Mouse (Mus musculus): ENCODE results near the gene Gm10722. TPM values are rescaled to one million over a fixed set of nuclear protein-coding genes. Genes with fewer than 3 reads are reported as not detected.
"Not testable (repeated sequence)": the region's sequence is repeated elsewhere in the genome, so short reads cannot be mapped to it uniquely, and the experiment has no call there.

Gm10722 gene
- polyA plus RNA-seq, 1 experiment from 2014 or later = not detected

- H3K4me2 ChIP-seq (replicated peaks); H3K4me1 ChIP-seq; ATAC-seq (replicated peaks); H3K27me3 ChIP-seq; H3K4me3 ChIP-seq; H3K36me3 ChIP-seq; H3K27ac ChIP-seq (replicated peaks); H3K9ac ChIP-seq (replicated peaks); H3K9me3 ChIP-seq: not testable (repeated sequence)
- WGBS = 66% methylated on average over 2 of the region's 9 CpGs
Measured at GRCm38 (mm10) chr9:3017108-3017507, 16.4 kb downstream of the Gm10722 start, which contains the start of gene Gm10719. Gene Gm10719 (plus strand): TSS chr9:3017408.

GRCm38 (mm10) chr9:3018944-3019343, 18.2 kb downstream of the Gm10722 start:
- not testable (repeated sequence) for ATAC-seq (replicated peaks); H3K4me3 ChIP-seq; H3K36me3 ChIP-seq; H3K27me3 ChIP-seq; H3K9ac ChIP-seq (replicated peaks); H3K27ac ChIP-seq (replicated peaks); H3K9me3 ChIP-seq; H3K4me2 ChIP-seq (replicated peaks); H3K4me1 ChIP-seq
- 62% methylated on average over 9 of the region's 9 CpGs for WGBS

GRCm38 (mm10) chr9:3019835-3020727, 19.4 kb downstream of the Gm10722 start:
- not testable (repeated sequence) for H3K4me3 ChIP-seq; H3K4me2 ChIP-seq (replicated peaks); H3K9ac ChIP-seq (replicated peaks); H3K9me3 ChIP-seq; H3K27ac ChIP-seq (replicated peaks); ATAC-seq (replicated peaks); H3K36me3 ChIP-seq; H3K4me1 ChIP-seq; H3K27me3 ChIP-seq
- WGBS = 78% methylated on average over 17 of the region's 19 CpGs

GRCm38 (mm10) chr9:3022316-3023008, 21.7 kb downstream of the Gm10722 start:
- not testable (repeated sequence) for ATAC-seq (replicated peaks); H3K4me3 ChIP-seq; H3K4me1 ChIP-seq; H3K4me2 ChIP-seq (replicated peaks); H3K9ac ChIP-seq (replicated peaks); H3K9me3 ChIP-seq; H3K27ac ChIP-seq (replicated peaks); H3K36me3 ChIP-seq; H3K27me3 ChIP-seq
- WGBS = 75% methylated on average over 11 of the region's 13 CpGs

- not testable (repeated sequence) for H3K4me2 ChIP-seq (replicated peaks); H3K27me3 ChIP-seq; H3K4me3 ChIP-seq; H3K36me3 ChIP-seq; ATAC-seq (replicated peaks); H3K4me1 ChIP-seq; H3K9ac ChIP-seq (replicated peaks); H3K27ac ChIP-seq (replicated peaks); H3K9me3 ChIP-seq
- WGBS = 74% methylated on average over 12 of the region's 13 CpGs
Measured at GRCm38 (mm10) chr9:3023312-3023984, 22.7 kb downstream of the Gm10722 start, which contains the start of gene Gm10718. Gene Gm10718 (plus strand): TSS chr9:3023547.

DNA sequence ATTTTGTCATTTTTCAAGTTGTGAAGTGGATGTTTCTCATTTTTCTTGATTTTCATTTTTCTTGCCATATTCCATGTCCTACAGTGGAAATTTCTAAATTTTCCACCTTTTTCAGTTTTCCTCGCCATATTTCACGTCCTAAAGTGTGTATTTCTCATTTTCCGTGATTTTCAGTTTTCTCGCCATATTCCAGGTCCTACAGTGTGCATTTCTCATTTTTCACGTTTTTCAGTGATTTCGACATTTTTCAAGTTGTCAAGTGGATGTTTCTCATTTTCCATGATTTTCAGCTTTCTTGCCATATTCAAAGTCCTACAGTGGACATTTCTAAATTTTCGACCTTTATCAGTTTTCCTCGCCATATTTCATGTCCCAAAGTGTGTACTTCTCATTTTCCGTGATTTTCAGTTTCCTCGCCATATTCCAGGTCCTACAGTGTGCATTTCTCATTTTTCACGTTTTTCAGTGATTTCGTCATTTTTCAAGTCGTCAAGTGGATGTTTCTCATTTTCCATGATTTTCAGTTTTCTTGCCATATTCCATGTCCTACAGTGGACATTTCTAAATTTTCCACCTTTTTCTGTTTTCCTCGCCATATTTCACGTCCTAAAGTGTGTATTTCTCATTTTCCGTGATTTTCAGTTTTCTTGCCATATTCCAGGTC, 23.4 kb downstream of the Gm10722 start:
- H3K27ac ChIP-seq (replicated peaks); H3K9ac ChIP-seq (replicated peaks); H3K4me2 ChIP-seq (replicated peaks); H3K9me3 ChIP-seq; ATAC-seq (replicated peaks); H3K4me1 ChIP-seq; H3K4me3 ChIP-seq; H3K27me3 ChIP-seq; H3K36me3 ChIP-seq: not testable (repeated sequence)
- WGBS = 76% methylated on average over 16 of the region's 16 CpGs

DNA sequence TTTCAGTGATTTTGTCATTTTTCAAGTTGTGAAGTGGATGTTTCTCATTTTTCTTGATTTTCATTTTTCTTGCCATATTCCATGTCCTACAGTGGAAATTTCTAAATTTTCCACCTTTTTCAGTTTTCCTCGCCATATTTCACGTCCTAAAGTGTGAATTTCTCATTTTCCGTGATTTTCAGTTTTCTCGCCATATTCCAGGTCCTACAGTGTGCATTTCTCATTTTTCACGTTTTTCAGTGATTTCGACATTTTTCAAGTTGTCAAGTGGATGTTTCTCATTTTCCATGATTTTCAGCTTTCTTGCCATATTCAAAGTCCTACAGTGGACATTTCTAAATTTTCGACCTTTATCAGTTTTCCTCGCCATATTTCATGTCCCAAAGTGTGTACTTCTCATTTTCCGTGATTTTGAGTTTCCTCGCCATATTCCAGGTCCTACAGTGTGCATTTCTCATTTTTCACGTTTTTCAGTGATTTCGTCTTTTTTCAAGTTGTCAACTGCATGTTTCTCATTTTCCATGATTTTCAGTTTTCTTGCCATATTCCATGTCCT, 24.3 kb downstream of the Gm10722 start, which contains the start of gene Gm10717:
Gm10717 (plus strand) TSS at position 506 of the 556 bp plus-strand sequence.
- ATAC-seq (replicated peaks); H3K4me3 ChIP-seq; H3K27ac ChIP-seq (replicated peaks); H3K27me3 ChIP-seq; H3K4me2 ChIP-seq (replicated peaks); H3K4me1 ChIP-seq; H3K36me3 ChIP-seq; H3K9ac ChIP-seq (replicated peaks): not testable (repeated sequence)
- peaks cover 12% of the 10 kb centered on the region for H3K9me3 ChIP-seq
- 71% methylated on average over 12 of the region's 12 CpGs for WGBS

- not testable (repeated sequence) for H3K9me3 ChIP-seq; ATAC-seq (replicated peaks)
- 74% methylated on average over 6 of the region's 6 CpGs for WGBS
Measured at GRCm38 (mm10) chr9:3025653-3026052, 24.9 kb downstream of the Gm10722 start.

DNA sequence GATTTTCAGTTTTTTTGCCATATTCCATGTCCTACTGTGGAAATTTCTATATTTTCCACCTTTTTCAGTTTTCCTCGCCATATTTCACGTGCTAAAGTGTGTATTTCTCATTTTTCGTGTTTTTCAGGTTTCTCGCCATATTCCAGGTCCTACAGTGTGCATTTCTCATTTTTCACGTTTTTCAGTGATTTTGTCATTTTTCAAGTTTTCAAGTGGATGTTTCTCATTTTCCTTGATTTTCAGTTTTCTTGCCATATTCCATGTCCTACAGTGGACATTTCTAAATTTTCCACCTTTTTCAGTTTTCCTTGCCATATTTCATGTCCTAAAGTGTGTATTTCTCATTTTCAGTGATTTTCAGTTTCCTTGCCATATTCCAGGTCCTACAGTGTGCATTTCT, 25.4 kb downstream of the Gm10722 start:
- H3K36me3 ChIP-seq; H3K27ac ChIP-seq (replicated peaks); ATAC-seq (replicated peaks); H3K27me3 ChIP-seq; H3K9ac ChIP-seq (replicated peaks); H3K4me2 ChIP-seq (replicated peaks); H3K4me3 ChIP-seq; H3K4me1 ChIP-seq; H3K9me3 ChIP-seq: not testable (repeated sequence)
- 73% methylated on average over 5 of the region's 5 CpGs for WGBS

More at GRCm38 (mm10) chr9:3025653-3026052, 24.9 kb downstream of the Gm10722 start:
- H3K27ac ChIP-seq (replicated peaks); H3K9ac ChIP-seq (replicated peaks); H3K4me2 ChIP-seq (replicated peaks); H3K4me3 ChIP-seq; H3K36me3 ChIP-seq; H3K27me3 ChIP-seq; H3K4me1 ChIP-seq: not testable (repeated sequence)

- not testable (repeated sequence) for H3K9ac ChIP-seq (replicated peaks); H3K4me2 ChIP-seq (replicated peaks); H3K27ac ChIP-seq (replicated peaks); H3K9me3 ChIP-seq; H3K4me3 ChIP-seq; H3K27me3 ChIP-seq; H3K36me3 ChIP-seq; H3K4me1 ChIP-seq; ATAC-seq (replicated peaks)
- WGBS = 64% methylated on average over 9 of the region's 9 CpGs
Measured at GRCm38 (mm10) chr9:3026741-3027140, 26.0 kb downstream of the Gm10722 start.

DNA sequence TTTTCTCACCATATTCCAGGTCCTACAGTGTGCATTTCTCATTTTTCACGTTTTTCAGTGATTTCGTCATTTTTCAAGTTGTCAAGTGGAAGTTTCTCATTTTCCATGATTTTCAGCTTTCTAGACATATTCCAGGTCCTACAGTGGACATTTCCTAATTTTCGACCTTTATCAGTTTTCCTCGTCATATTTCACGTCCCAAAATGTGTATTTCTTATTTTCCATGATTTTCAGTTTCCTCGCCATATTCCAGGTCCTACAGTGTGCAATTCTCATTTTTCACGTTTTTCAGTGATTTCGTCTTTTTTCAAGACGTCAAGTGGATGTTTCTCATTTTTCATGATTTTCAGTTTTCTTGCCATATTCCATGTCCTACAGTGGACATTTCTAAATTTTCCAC, 26.5 kb downstream of the Gm10722 start:
- 69% methylated on average over 9 of the region's 9 CpGs for WGBS
- ATAC-seq (replicated peaks) = not testable (repeated sequence)

More for the DNA sequence above, 26.5 kb downstream of the Gm10722 start:
- H3K4me3 ChIP-seq; H3K27me3 ChIP-seq; H3K9me3 ChIP-seq; H3K9ac ChIP-seq (replicated peaks); H3K4me2 ChIP-seq (replicated peaks); H3K27ac ChIP-seq (replicated peaks); H3K36me3 ChIP-seq; H3K4me1 ChIP-seq: not testable (repeated sequence)
